Mouse (Mus musculus) macrophage (primary cell): ENCODE results near the gene Cct2. TPM values are rescaled to one million over a fixed set of nuclear protein-coding genes. Genes with fewer than 3 reads are reported as not detected.

Experiments used
- H3K27ac ChIP-seq: fragments of 350-480 bp; formaldehyde crosslinking; 2 replicates; pipeline ENCODE4 v1.9.0; 2021
- H3K36me3 ChIP-seq: fragments of 350-480 bp; formaldehyde crosslinking; 2 replicates; pipeline ENCODE4 v1.9.0; 2021; ENCODE audit errors: inconsistent target
- H3K4me3 ChIP-seq: fragments of 350-480 bp; formaldehyde crosslinking; 2 replicates; pipeline ENCODE4 v1.9.0; 2021; ENCODE audit errors: inconsistent target
- H3K79me2 ChIP-seq: fragments of 350-480 bp; formaldehyde crosslinking; 2 replicates; pipeline ENCODE4 v1.9.0; 2021; ENCODE audit errors: inconsistent target
- WGBS: methylation state at CpG from one replicate; pipeline ENCODE4 v1.1.7; 2026; ENCODE audit warnings: inconsistent platforms; ENCODE audit not compliant: missing documents; 5-methylcytosine and 5-hydroxymethylcytosine counted together
- polyA plus RNA-seq: library from polyadenylated mRNA; stranded (reverse); fragments of 250-400 nt; gene quantifications from 3 replicates; pipeline ENCODE4 v1.2.4, GENCODE M21; 2018; ENCODE audit warnings: inconsistent platforms
- total RNA-seq, 78 experiments: library from RNA; depleted of rRNA; stranded (reverse); fragments of 250-400 nt; gene quantifications; 1 replicate in 9 of 78; 2 replicates in 24 of 78; 3 replicates in 43 of 78; 4 replicates in 2 of 78; pipeline ENCODE4 v1.2.4; 2018; ENCODE audit warnings: inconsistent platforms in 56 of 78

The Cct2 gene
- total RNA-seq (2018; cell fraction: chromatin; rRNA removed): 100 to 1,000 TPM in 5 of 26 experiments, 10 to 100 TPM in 21; 49.1 to 131 (median 89.8) TPM
- total RNA-seq (2018; cell fraction: cytosol; rRNA removed): 100 to 1,000 TPM; 117 to 150 (median 139) TPM
- 100 to 1,000 TPM in 2 of 26 experiments, 10 to 100 TPM in 24; 67.8 to 148 (median 83.0) TPM for total RNA-seq (2018; cell fraction: nucleus; rRNA removed)
- polyA plus RNA-seq: 127 to 262 TPM (median 206 TPM) in 3 replicates

GRCm38 (mm10) chr10:117063254-117064021 is at the start of gene Cct2:
Gene Cct2 (minus strand): TSS chr10:117063814.
- H3K4me3 ChIP-seq: peak within 1 kb of the TSS; percentile 82
- peak within 1 kb of the TSS; percentile 36 for H3K27ac ChIP-seq
- peaks cover 36% of the 10 kb centered on the region for H3K36me3 ChIP-seq
- H3K79me2 ChIP-seq: peaks cover 47% of the 10 kb centered on the region
- under 1% methylated on average over 63 of the region's 68 CpGs for WGBS

GRCm38 (mm10) chr10:117112545-117112944 is 48.9 kb upstream of the Cct2 start:
- Histone ChIP-seq H3K79me2 (peaks cover 97% of the 10 kb centered on the region), H3K36me3 (no peaks in the 10 kb centered on the region), H3K4me3 (no peak overlapping the region), H3K27ac (0 out of 2 replicates have a peak overlapping the region, but pooled peaks have one; percentile 2)
- 31% methylated on average over 2 of the region's 2 CpGs for WGBS

GRCm38 (mm10) chr10:117111455-117111854 is 47.8 kb upstream of the Cct2 start:
- no peak overlapping the region for H3K27ac ChIP-seq
- H3K4me3 ChIP-seq: no peak overlapping the region
- WGBS: 65% methylated on average over 7 of the region's 7 CpGs
- H3K36me3 ChIP-seq: no peaks in the 10 kb centered on the region
- H3K79me2 ChIP-seq: peaks cover 97% of the 10 kb centered on the region

- H3K27ac ChIP-seq: no peak overlapping the region
- no peaks in the 10 kb centered on the region for H3K36me3 ChIP-seq
- peaks cover 100% of the 10 kb centered on the region for H3K79me2 ChIP-seq
- no peak overlapping the region for H3K4me3 ChIP-seq
- WGBS: 29% methylated on average over 3 of the region's 3 CpGs
These were observed 46.7 kb upstream of the Cct2 start for GRCm38 (mm10) chr10:117110271-117110670.

GRCm38 (mm10) chr10:117106686-117107085 is 43.1 kb upstream of the Cct2 start:
- H3K36me3 ChIP-seq: no peaks in the 10 kb centered on the region
- H3K79me2 ChIP-seq: peaks cover 100% of the 10 kb centered on the region
- no peak overlapping the region for H3K27ac ChIP-seq
- 70% methylated on average over 3 of the region's 3 CpGs for WGBS
- H3K4me3 ChIP-seq: no peak overlapping the region

GRCm38 (mm10) chr10:117106244-117106643 is 42.6 kb upstream of the Cct2 start:
- Histone ChIP-seq H3K4me3 (no peak overlapping the region), H3K27ac (no peak overlapping the region), H3K36me3 (no peaks in the 10 kb centered on the region), H3K79me2 (peaks cover 100% of the 10 kb centered on the region)
- WGBS: 70% methylated on average over 4 of the region's 4 CpGs

- WGBS: 80% methylated on average over 4 of the region's 4 CpGs
- peaks cover 100% of the 10 kb centered on the region for H3K79me2 ChIP-seq
- H3K27ac ChIP-seq: no peak overlapping the region
- no peak overlapping the region for H3K4me3 ChIP-seq
- no peaks in the 10 kb centered on the region for H3K36me3 ChIP-seq
These were observed 41.4 kb upstream of the Cct2 start for GRCm38 (mm10) chr10:117105015-117105414.

GRCm38 (mm10) chr10:117103854-117104598 is 40.4 kb upstream of the Cct2 start:
- no peak overlapping the region for H3K27ac ChIP-seq
- H3K79me2 ChIP-seq: peaks cover 93% of the 10 kb centered on the region
- H3K36me3 ChIP-seq: no peaks in the 10 kb centered on the region
- H3K4me3 ChIP-seq: no peak overlapping the region

GRCm38 (mm10) chr10:117100175-117100574 is 36.6 kb upstream of the Cct2 start:
- no peak overlapping the region for H3K27ac ChIP-seq
- H3K4me3 ChIP-seq: no peak overlapping the region
- 0 out of 2 replicates have a peak, but pooled peaks cover 6% of the 10 kb centered on the region for H3K36me3 ChIP-seq
- 94% methylated on average over 5 of the region's 5 CpGs for WGBS
- H3K79me2 ChIP-seq: peaks cover 76% of the 10 kb centered on the region

GRCm38 (mm10) chr10:117097116-117097698 is 33.6 kb upstream of the Cct2 start:
- Histone ChIP-seq H3K4me3 (no peak overlapping the region), H3K36me3 (peaks cover 27% of the 10 kb centered on the region), H3K27ac (no peak overlapping the region), H3K79me2 (peaks cover 56% of the 10 kb centered on the region)
- 96% methylated on average over 2 of the region's 2 CpGs for WGBS

GRCm38 (mm10) chr10:117096096-117096495 is 32.5 kb upstream of the Cct2 start:
- Histone ChIP-seq H3K27ac (no peak overlapping the region), H3K36me3 (peaks cover 27% of the 10 kb centered on the region), H3K4me3 (no peak overlapping the region), H3K79me2 (peaks cover 50% of the 10 kb centered on the region)
- WGBS: 88% methylated on average over 6 of the region's 6 CpGs

GRCm38 (mm10) chr10:117094504-117095329 is 31.1 kb upstream of the Cct2 start:
- Histone ChIP-seq H3K79me2 (peaks cover 39% of the 10 kb centered on the region; the same call in 1 of the 2 replicates), H3K36me3 (peaks cover 27% of the 10 kb centered on the region), H3K27ac (no peak overlapping the region), H3K4me3 (no peak overlapping the region)
- 88% methylated on average over 15 of the region's 15 CpGs for WGBS

GRCm38 (mm10) chr10:117089628-117090027 is 26.0 kb upstream of the Cct2 start:
- H3K4me3 ChIP-seq: no peak overlapping the region
- H3K27ac ChIP-seq: no peak overlapping the region
- H3K79me2 ChIP-seq: peaks cover 12% of the 10 kb centered on the region; the same call in 1 of the 2 replicates
- peaks cover 22% of the 10 kb centered on the region for H3K36me3 ChIP-seq
- WGBS: 68% methylated on average over 4 of the region's 4 CpGs

- peaks cover 44% of the 10 kb centered on the region for H3K36me3 ChIP-seq
- no peak overlapping the region for H3K4me3 ChIP-seq
These were observed 18.3 kb upstream of the Cct2 start for GRCm38 (mm10) chr10:117081914-117082359.

More at GRCm38 (mm10) chr10:117081914-117082359, 18.3 kb upstream of the Cct2 start:
- 85% methylated on average over 2 of the region's 2 CpGs for WGBS
- Histone ChIP-seq H3K27ac (no peak overlapping the region), H3K79me2 (no peaks in the 10 kb centered on the region)
